Mouse (Mus musculus): ENCODE data around the gene Gm45713.

- TF ChIP-seq POLR2A (IDR thresholded peaks at IDR 0.05; ENCODE audit: control insufficient read depth, low read depth, low read length), result no peak
- no peak for TF ChIP-seq CTCF (IDR thresholded peaks at IDR 0.05; ENCODE audit: control insufficient read depth, insufficient read depth, insufficient replicate concordance, low read depth, low read length)
These were observed 43.1 kb downstream of the Gm45713 start for GRCm38 (mm10) chr7:45092828-45093515.

Data from testis, adult 2 months (tissue).